Mouse (Mus musculus): ENCODE measurements at regions not wholly inside any gene's neighbourhood (a gene's known extent, or its start where the extent isn't known, plus 50 kb on each side); places are given as distances from the start of the nearest gene placed in this dataset.

DNA sequence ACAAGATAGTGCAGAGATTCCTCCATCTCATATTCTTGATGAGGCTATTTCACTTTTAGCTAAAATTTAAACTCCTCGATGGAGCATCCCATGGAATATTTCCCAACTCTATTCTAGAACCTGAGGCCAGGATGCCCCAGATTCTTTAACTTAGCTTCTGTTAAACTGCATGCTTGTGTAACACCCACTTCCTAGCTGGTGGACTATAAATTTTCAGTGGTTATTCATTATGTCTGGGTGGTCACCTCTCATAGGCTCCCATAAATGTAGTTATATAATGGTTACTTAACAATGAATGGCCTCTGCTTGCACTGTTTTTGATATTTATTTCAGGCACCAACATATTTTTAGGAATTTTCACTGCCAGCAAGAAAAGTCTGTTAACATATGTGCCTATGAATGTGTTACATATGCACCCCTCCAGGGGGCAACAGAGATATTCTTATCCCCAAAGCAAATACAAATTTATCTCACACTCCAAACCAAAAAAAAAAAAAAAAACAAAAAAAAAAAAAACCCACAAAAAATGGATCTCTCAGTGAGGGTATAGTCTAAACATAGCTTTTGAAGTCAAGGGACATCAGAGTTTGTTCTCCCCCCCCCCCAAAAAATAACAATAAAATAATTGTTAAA, 135.1 kb upstream of the Gvin1 start:
- ATAC-seq (ENCODE audit: low TSS enrichment), result peak; percentile 94

All from frontal cortex, adult (tissue).